Mouse (Mus musculus): Measurements from ENCODE around the gene Vmn1r88.
A peak's percentile ranks its signal among the peaks of the same experiment; 100 is the strongest.

Gene Vmn1r88

DNA sequence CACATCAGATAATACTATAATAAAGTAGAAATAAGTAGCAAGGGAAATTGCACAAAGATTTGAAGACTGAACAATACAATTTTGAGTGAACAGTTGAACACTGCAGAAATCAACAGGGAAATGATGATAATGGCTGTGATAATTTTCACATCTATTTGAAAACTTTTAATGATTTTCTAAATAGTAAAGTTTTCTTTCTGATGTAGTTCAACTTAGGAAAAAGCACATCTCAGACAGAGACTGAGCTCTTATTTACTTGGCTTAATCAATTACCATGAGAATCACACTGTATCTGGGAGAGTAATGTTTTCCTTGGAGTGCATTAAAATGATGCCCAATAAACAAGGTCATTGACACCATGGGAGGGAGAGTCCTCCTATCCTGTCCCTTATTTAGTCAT, at the start of gene Vmn1r88:
Gene Vmn1r88, plus strand, starts transcription at position 301 of the 400 bp plus-strand sequence.
- no peak for DNase-seq

DNA sequence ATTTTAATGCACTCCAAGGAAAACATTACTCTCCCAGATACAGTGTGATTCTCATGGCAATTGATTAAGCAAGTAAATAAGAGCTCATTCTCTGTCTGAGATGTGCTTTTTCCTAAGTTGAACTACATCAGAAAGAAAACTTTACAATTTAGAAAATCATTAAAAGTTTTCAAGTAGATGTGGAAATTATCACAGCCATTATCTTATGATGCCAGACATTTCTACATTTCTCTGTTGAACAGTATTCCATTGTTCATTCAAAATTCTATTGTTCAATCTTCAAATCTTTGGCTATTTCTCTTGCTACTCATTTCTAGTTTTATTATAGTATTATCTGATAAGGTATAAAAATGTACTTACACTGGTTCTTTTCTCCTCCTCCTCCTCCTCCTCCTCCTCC, 39.6 kb upstream of the Vmn1r88 start, which contains the start of gene Vmn1r86:
Gene Vmn1r86, minus strand, starts transcription at position 101 of the 400 bp plus-strand sequence.
- DNase-seq: no peak

DNA sequence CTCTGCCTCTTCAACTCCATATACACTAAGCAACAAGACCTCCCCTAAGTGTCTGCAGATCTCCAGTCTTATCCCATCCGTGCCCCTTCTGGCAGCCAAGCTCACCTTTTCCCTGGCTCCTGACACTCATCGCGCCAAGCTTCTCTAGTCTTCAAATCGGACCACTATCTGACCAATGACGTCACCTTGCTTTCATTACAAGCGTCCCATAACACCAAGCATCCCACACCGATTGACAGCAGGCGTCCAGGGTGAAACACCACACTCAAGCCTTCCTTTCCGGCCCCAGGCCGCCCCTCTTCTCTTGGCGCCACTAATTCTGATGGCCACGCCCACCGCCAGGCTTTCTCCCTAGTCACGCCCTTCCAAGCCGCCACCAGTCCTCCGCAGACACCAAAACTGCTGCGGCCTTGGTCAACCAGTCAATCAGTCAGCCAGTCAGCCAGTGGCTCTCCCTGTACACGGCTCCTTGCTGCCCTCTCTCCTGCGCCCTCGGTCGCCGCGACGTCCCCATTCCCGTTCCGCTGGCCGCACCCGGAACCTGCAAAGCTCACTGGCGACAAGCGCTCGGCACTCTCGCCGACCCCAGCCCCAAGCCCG, 35.7 kb upstream of the Vmn1r88 start:
- DNase-seq: peak in 1 of 2 experiments; percentile 11

DNA sequence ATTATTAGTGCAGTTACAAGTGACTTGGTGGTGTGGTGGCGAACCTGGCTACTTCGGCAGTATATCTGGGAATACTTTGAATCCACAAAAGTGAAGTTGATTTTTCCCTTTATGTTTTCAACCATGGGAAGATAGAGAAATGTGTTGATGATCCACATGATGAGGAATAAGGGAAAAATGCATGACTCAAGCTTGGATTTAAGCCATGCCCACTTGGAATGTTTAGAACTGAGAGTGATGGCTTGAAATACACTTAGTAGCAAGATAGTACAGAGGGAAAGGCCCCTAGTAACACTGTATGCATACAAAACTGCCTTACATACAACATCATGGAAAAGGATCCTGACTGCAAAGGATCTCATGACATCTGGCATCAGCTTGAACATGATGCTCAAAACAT, 27.5 kb upstream of the Vmn1r88 start:
- DNase-seq: no peak

DNA sequence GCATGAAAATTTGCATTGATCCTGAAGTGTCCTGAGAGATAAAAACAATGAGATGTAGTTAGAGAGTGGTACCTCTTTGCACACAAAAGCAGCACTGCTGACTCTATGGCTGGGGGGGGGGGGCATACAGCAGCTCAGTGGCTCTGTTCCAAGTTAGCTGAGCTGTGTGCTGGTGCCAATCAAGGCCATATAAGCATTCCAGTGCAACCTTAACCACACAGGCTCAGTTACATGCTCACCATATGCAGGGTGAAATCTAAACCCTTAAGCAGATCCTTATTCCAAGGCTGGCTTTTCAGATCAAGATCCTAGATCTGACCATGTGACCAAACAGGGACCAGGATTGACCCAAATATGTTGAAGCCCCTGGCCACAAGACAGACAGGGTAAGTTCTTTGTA, 22.0 kb upstream of the Vmn1r88 start:
- no peak for DNase-seq

DNA sequence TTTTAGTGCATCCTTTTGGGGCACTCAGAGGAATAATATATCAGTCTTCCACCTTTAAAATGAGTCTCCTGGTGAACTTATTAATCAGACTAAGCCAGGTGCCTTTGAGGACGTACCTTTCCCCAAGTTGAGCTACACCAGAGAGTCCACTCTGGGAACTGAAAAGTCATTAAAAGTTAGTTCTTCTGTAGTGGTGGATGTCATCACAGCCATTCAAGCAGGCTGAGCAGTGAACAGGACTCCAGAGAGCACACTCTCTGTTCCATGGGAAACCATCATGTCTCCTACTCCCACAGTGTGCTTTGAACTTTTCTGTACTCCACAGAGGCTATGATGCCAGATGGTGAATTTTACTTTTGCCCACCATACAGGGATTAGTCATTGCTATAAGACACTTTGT, 19.3 kb upstream of the Vmn1r88 start, which contains the start of gene Vmn1r87:
Gene Vmn1r87, minus strand, starts transcription at position 101 of the 400 bp plus-strand sequence.
- no peak for DNase-seq

DNA sequence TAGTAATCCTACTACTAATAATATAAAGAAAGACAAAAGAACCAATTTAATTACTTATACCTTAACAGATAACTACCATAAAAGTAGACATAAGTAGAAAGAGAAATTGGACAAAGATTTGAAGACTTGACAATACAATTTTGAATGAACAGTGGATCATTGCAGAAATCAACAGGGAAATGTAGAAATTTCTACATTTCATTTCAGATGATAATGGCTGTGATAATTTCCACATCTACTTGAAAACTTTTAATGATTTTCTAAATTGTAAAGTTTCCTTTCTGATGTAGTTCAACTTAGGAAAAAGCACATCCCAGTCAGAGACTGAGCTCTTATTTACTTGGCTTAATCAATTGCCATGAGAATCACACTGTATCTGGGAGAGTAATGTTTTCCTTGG, 53.4 kb downstream of the Vmn1r88 start, which contains the start of gene Vmn1r89:
Gene Vmn1r89, plus strand, starts transcription at position 301 of the 400 bp plus-strand sequence.
- DNase-seq: no peak
